In the genomic region with DNA sequence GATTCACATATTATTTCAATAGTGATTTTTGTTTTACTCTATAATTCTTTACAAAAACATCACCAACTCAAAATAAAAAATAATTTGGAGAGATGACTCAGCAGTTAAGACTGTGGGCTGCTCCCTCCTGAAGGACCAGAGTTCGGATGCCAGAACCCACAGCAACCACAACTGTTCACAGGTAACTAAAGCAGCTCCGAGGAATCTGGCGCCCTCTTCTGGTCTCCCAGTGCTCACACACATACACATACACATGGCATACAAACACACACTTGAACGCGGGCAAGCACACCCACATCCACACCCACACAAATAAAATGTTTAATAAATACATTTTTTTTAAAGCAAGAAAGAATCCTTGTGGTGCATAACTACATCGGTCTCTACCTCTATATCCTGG, we compare ENCODE assay signal across 13 mouse cellular contexts. TPM values are rescaled to one million over a fixed set of nuclear protein-coding genes. Genes with fewer than 3 reads are reported as not detected.
DNase-seq lines count a peak whose midpoint lies in the region; ATAC-seq and TF ChIP-seq lines count a peak whose summit lies in the region.
"Had no signal": no experiment of that assay in that cellular context is flagged by ENCODE, and none has a peak within 500 bp of the region (broad histone marks: within the 10 kb centered on the region; RNA-seq: fewer than 3 reads in every experiment).

No protein-coding gene starts in this region.

- H3K9ac ChIP-seq in lung, postnatal 0 days (replicated peaks; ENCODE audit: low read depth) = no peak overlapping the region
- H3K9ac ChIP-seq in liver, embryonic 14.5 days (replicated peaks) = no peak overlapping the region
- H3K9ac ChIP-seq: liver, embryonic 15.5 days had no signal

- H3K4me1 ChIP-seq in lung, postnatal 0 days (ENCODE audit: insufficient read depth, low read depth, low read length) = no peaks in the 10 kb centered on the region
- H3K4me1 ChIP-seq in liver, embryonic 14.5 days (replicated peaks; ENCODE audit: control insufficient read depth in 2 of 2, insufficient read depth in 2 of 2, low read length in 1 of 2) = peaks cover 14 to 17% of the 10 kb centered on the region in 2 experiments

- no peaks in the 10 kb centered on the region for H3K36me3 ChIP-seq in lung, postnatal 0 days (ENCODE audit: insufficient read depth, low read length)
- H3K36me3 ChIP-seq in liver, embryonic 14.5 days (replicated peaks; ENCODE audit: control insufficient read depth, insufficient read depth, low read depth) = peaks cover 10% of the 10 kb centered on the region

- no peak overlapping the region for H3K4me3 ChIP-seq in lung, postnatal 0 days (ENCODE audit: low read depth, low read length)
- no peak overlapping the region for H3K4me3 ChIP-seq in liver, embryonic 14.5 days (ENCODE audit: insufficient read depth in 1 of 2, low read depth in 2 of 2, low read length in 2 of 2)
- H3K4me3 ChIP-seq: forebrain, embryonic 10.5 days; liver, embryonic 15.5 days had no signal

- ATAC-seq in lung, postnatal 0 days = no peak
- no peak for ATAC-seq in liver, embryonic 14.5 days (ENCODE audit: insufficient read depth)

- H3K27ac ChIP-seq in lung, postnatal 0 days (ENCODE audit: low read length) = no peak overlapping the region
- no peak overlapping the region for H3K27ac ChIP-seq in liver, embryonic 14.5 days
- H3K27ac ChIP-seq: forebrain, embryonic 10.5 days; liver, embryonic 15.5 days had no signal

- 95% methylated on average over 6 of the region's 6 CpGs for WGBS in lung, postnatal 0 days
- 90% methylated on average over 6 of the region's 6 CpGs for WGBS in liver, embryonic 14.5 days (ENCODE audit: insufficient replicate concordance)

- DNase-seq in cerebellum, postnatal 14 days = peak; percentile 12 to 35
- no peak for DNase-seq in cerebellum, adult 9-10 months
- DNase-seq in lung, postnatal 0 days (ENCODE audit: low spot score) = no peak
- no peak for DNase-seq in lung, postnatal 14 days
- DNase-seq in ES-CJ7 (ENCODE audit: low read depth, low spot score) = peak; percentile 77
- DNase-seq in liver, embryonic 14.5 days (ENCODE audit: low read depth in 3 of 3, low spot score in 3 of 3) = peak in 2 of 3 experiments; percentile 12 to 16
- DNase-seq in kidney, adult 11 months = no peak
- no peak for DNase-seq in spleen, postnatal 36 days (ENCODE audit: low spot score in 2 of 2)
- DNase-seq: gastrocnemius, postnatal 14 days had no signal

- TF ChIP-seq CTCF in lung, postnatal 0 days (IDR thresholded peaks at IDR 0.05) = peak; percentile 26; the same call in 1 of the 2 replicates
- peak; percentile 72 for TF ChIP-seq CTCF in liver, embryonic 14.5 days (IDR thresholded peaks at IDR 0.05; ENCODE audit: low read depth)

- H3K9me3 ChIP-seq in lung, postnatal 0 days (ENCODE audit: low read length) = no peaks in the 10 kb centered on the region
- H3K9me3 ChIP-seq in liver, embryonic 14.5 days (ENCODE audit: control insufficient read depth, low read length) = no peaks in the 10 kb centered on the region
- H3K9me3 ChIP-seq: forebrain, embryonic 10.5 days; liver, embryonic 15.5 days had no signal

- TF ChIP-seq EP300 in lung, postnatal 0 days (IDR thresholded peaks at IDR 0.05) = no peak
- TF ChIP-seq EP300 in liver, embryonic 14.5 days (IDR thresholded peaks at IDR 0.05; ENCODE audit: low read depth) = no peak

- no peaks in the 10 kb centered on the region for H3K27me3 ChIP-seq in lung, postnatal 0 days (replicated peaks; ENCODE audit: insufficient read depth, low read length)
- no peaks in the 10 kb centered on the region for H3K27me3 ChIP-seq in liver, embryonic 14.5 days (ENCODE audit: control insufficient read depth, insufficient read depth, low read length)
- H3K27me3 ChIP-seq: liver, embryonic 15.5 days had no signal

- no peak overlapping the region for H3K4me2 ChIP-seq in lung, postnatal 0 days (replicated peaks; ENCODE audit: low read depth, low read length)
- H3K4me2 ChIP-seq in liver, embryonic 14.5 days (ENCODE audit: low read depth) = no peak overlapping the region
- H3K4me2 ChIP-seq: liver, embryonic 15.5 days had no signal

RNA-seq across cellular contexts. Expression of gene Ermp1, which starts 3.5 kb away (rescaled TPM):
- polyA plus RNA-seq in lung, postnatal 0 days (2015; fragmentation: Nextera tagmentation; extraction: Ambion mirVana) = 3.2 TPM in 2 replicates
- polyA plus RNA-seq in liver, embryonic 14.5 days (2012; rRNA removed) = 5.9 and 6.8 TPM in 2 replicates
- 7.2 and 8.6 TPM in 2 replicates for polyA plus RNA-seq in liver, embryonic 14.5 days (2014; fragmentation: Nextera tagmentation; extraction: Ambion mirVana)

RNA-seq across cellular contexts. Expression of gene Mlana, which starts 52.9 kb away (rescaled TPM):
- 0.15 and 0.61 TPM in 2 replicates for polyA plus RNA-seq in lung, postnatal 0 days (2015; fragmentation: Nextera tagmentation; extraction: Ambion mirVana)
- not detected in 2 replicates for polyA plus RNA-seq in liver, embryonic 14.5 days (2012; rRNA removed)
- not detected in 2 replicates for polyA plus RNA-seq in liver, embryonic 14.5 days (2014; fragmentation: Nextera tagmentation; extraction: Ambion mirVana)
- polyA plus RNA-seq: kidney, embryonic 14.5 days; liver, embryonic 15.5 days; neural tube, embryonic 14.5 days had no signal

Comparison
In these comparisons a context has a peak if more than half of its experiments do, and no peak if none do; other contexts are left out.
1. DNase-seq: peak in cerebellum, postnatal 14 days (2 of 2), ES-CJ7 (single experiment) and liver, embryonic 14.5 days (2 of 3); none in cerebellum, adult 9-10 months (single experiment), lung, postnatal 0 days (single experiment), lung, postnatal 14 days (single experiment), kidney, adult 11 months (single experiment) and spleen, postnatal 36 days (0 of 2).